Mouse (Mus musculus): ENCODE data around the gene Ptbp2.

GRCm38 (mm10) chr3:119745801-119746200 is 38.5 kb downstream of the Ptbp2 start:
- TF ChIP-seq POLR2A (IDR thresholded peaks at IDR 0.05; ENCODE audit: borderline replicate concordance, extremely low read depth, insufficient read depth, insufficient read length, poor library complexity, severe bottlenecking) (no peak), CTCF (IDR thresholded peaks at IDR 0.05; ENCODE audit: borderline replicate concordance, extremely low read depth, insufficient read depth, insufficient read length) (no peak)
